Mouse (Mus musculus) Patski (cell line): ENCODE data around the gene Rbm20. TPM values are rescaled to one million over a fixed set of nuclear protein-coding genes. Genes with fewer than 3 reads are reported as not detected.

Source experiments
- ATAC-seq: fragments of 100-300 bp; one replicate; pipeline ENCODE4 v1.8.0; 2021
- CTCF ChIA-PET: fragments of 350-600 bp; sonication (Branson Sonifier 250); formaldehyde crosslinking; loops from one replicate; lab custom pipeline; 2022; ENCODE audit warnings: inconsistent platforms; lab: Charles Lee
- POLR2A ChIA-PET: fragments of 350-600 bp; sonication (Branson Sonifier 250); formaldehyde crosslinking; loops from one replicate; lab custom pipeline; 2022; ENCODE audit warnings: antibody characterized with exemption, inconsistent platforms; lab: Charles Lee
- DNase-seq: peaks from one replicate; pipeline ENCODE4 v3.0.0-alpha.2; 2011; ENCODE audit warnings: low read depth, low spot score
- H3K27me3 ChIP-seq: fragments of 371-371 bp; one replicate; pipeline ENCODE4 v1.5.1; 2021
- CTCF ChIP-seq: fragments of 100-300 bp; IDR thresholded peaks from one replicate; pipeline ENCODE4 v1.5.1; 2021
- in situ Hi-C: fragments of 300-500 bp; cut with MboI; formaldehyde crosslinking; loops from 3 replicates; pipeline ENCODE4 v1.11.1; 2018; ENCODE audit warnings: low pct_unique_long_range_greater_than_20kb, mixed read lengths
- polyA plus RNA-seq: library from polyadenylated mRNA; unstranded; gene quantifications from one replicate; pipeline ENCODE4 v1.2.3, GENCODE M21; 2021

Gene Rbm20
- polyA plus RNA-seq, 1 experiment from 2014 or later = 0.72 TPM

GRCm38 (mm10) chr19:53668821-53669220 lies 8.3 kb upstream of the Rbm20 start:
- ChIA-PET CTCF (no interaction called here), POLR2A (no interaction called here)
- DNase-seq = no peak
- no peak for TF ChIP-seq CTCF
- H3K27me3 ChIP-seq = peaks cover 23% of the 10 kb centered on the region
- in situ Hi-C loops = no loop called here
- no peak for ATAC-seq

GRCm38 (mm10) chr19:53670625-53671141 lies 6.4 kb upstream of the Rbm20 start:
- in situ Hi-C loops = no loop called here
- ChIA-PET CTCF (no interaction called here), POLR2A (no interaction called here)
- DNase-seq (no peak), ATAC-seq (no peak)
- peaks cover 26% of the 10 kb centered on the region for H3K27me3 ChIP-seq
- TF ChIP-seq CTCF = no peak

DNA sequence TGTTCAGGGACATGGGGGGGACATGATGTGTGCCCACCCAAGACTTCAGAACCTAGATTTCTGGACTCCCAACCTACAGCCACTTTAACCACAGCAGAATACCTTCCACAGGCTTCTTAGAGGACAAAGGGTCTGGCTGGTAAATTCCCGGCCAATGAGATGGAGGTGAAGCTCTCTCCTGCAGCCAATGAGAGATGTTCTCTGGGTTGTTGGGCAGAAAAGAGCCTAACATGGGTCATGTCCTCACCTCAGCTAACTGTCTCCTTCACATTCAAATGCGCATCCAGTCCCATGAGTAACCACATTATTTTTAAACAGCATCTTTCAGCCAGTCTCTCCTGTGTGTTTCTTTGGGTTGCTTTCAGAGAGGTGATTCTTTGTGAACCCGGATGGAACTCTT lies 5.7 kb upstream of the Rbm20 start:
- no peak for DNase-seq
- in situ Hi-C loops = no loop called here
- ChIA-PET CTCF (no interaction called here), POLR2A (interaction anchor here (0.6 kb wide), 1 partner anchor 1557 kb away, joined by 3 read pairs; no protein-coding TSS in a partner anchor)
- no peak for TF ChIP-seq CTCF
- peaks cover 27% of the 10 kb centered on the region for H3K27me3 ChIP-seq
- ATAC-seq = no peak

DNA sequence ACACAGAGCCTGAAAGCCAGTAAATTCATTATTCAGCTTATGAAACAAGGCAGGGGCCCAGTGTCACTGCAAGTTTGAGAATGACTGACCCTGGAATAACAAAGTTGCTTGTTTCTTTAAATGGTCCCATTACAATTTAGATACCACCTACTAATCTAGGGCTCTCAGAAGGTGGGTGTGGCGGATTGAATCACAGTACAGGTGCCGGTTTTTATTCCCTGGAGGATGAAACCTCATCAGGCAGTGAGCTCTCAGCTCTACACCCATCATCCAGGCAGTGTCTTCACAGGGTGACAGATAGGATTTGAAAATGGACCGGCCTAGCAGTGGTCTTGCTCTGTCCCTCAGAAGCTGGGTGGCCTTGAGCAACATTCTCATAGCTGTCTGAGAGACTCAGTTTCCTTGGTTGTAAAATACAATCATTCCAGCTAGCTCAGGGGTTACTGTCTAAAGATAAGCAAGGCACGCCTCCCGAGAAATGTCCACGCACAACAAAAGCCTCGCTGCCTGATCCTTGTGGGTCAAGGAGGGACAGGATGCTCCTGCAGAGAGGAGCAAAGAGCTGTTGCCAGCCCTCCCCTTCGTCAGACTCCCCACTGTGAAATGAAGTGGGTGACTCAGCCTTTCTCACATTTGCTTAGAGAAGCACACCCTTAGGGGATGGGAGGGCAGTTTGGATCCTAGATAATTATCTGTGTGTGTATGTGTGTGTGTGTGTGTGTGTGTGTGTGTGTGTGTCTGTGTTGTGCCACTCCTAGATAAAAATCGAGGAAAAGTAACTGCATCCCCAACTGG lies 2.8 kb upstream of the Rbm20 start:
- CTCF ChIA-PET = no interaction called here

DNA sequence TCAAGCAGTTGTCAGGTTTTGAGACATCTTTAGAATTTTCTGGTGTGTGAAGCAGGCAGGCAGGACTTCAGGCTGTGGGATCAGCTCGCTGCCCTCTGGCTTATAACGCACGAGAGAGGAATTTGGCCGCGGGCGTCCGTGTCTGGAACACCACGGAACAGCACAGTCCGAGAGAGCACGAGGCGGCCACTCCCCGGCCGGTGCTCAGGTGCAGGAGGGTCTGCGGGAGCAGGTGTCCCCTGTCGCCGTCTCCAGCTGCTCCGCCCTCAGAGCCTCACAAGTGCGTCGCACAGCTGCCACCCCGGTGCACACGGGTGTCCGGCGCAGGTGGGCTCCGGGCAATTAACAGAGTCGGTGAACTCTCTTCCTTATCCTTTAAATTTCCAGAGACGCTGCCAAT lies 878 bp upstream of the Rbm20 start:
- DNase-seq (no peak), ATAC-seq (no peak)
- peaks cover 57% of the 10 kb centered on the region for H3K27me3 ChIP-seq

More for the DNA sequence above, 2.8 kb upstream of the Rbm20 start:
- peak; percentile 39 for DNase-seq
- peak; percentile 58 for ATAC-seq
- H3K27me3 ChIP-seq = peaks cover 39% of the 10 kb centered on the region
- in situ Hi-C loops = no loop called here
- POLR2A ChIA-PET = interaction anchor here (0.5 kb wide), 1 partner anchor 13 kb away, joined by 3 read pairs; no protein-coding TSS in a partner anchor
- TF ChIP-seq CTCF = no peak

DNA sequence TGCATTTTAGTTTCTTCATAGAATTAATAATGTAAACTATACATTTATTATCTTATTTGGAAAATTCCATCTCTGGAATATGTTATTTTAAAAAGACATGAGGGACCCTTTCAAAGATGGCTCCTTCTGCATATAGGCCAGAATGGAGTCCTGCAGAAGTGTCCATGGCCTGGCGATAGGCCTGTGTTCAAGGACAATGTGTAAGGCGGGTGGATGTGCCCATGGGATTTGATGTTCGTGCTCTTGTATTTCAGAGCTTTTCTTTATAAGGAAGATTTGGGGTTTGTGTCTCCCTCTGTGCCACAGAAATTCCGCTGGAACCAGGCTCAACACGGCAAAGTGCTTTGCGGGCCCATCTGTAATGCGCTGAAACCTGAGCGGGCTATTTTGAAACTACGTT lies 2.1 kb downstream of the Rbm20 start:
- in situ Hi-C loops = no loop called here
- POLR2A ChIA-PET = no interaction called here
- DNase-seq (no peak), ATAC-seq (no peak)
- no peak for TF ChIP-seq CTCF
- peaks cover 66% of the 10 kb centered on the region for H3K27me3 ChIP-seq
- CTCF ChIA-PET = no interaction called here

More for the DNA sequence above, 878 bp upstream of the Rbm20 start:
- CTCF ChIA-PET = no interaction called here
- in situ Hi-C loops = no loop called here
- TF ChIP-seq CTCF = no peak
- POLR2A ChIA-PET = interaction anchor here (0.7 kb wide), 1 partner anchor 22 kb away, joined by 4 read pairs; no protein-coding TSS in a partner anchor

GRCm38 (mm10) chr19:53679981-53680380 lies 2.9 kb downstream of the Rbm20 start:
- POLR2A ChIA-PET = no interaction called here
- ATAC-seq (no peak), DNase-seq (no peak)
- peaks cover 69% of the 10 kb centered on the region for H3K27me3 ChIP-seq
- TF ChIP-seq CTCF = no peak
- in situ Hi-C loops = no loop called here
- CTCF ChIA-PET = no interaction called here

DNA sequence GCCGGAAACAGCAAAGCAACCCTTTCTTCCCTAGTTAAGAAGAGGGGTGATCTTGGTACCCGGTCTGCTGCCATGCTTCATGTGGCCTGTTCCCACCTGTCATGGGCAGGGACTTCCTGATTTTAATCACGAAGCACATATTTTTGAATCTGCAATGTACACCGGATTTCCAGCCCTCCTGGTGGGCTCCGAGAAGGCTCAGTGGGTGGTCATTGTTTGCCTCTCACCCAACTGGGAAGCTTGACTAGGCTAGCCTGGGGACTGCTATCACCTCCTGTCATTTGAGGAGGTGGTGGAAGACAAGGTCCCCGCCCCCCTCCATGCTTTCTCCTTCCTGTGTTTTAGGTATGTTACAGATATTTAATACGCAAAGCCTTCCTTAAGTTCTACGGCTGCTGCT lies 5.3 kb downstream of the Rbm20 start:
- DNase-seq = no peak
- in situ Hi-C loops = no loop called here
- no peak for TF ChIP-seq CTCF
- POLR2A ChIA-PET = no interaction called here
- CTCF ChIA-PET = interaction anchor here (1.4 kb wide), 1 partner anchor 37 kb away, joined by 3 read pairs; no protein-coding TSS in a partner anchor
- H3K27me3 ChIP-seq = peaks cover 52% of the 10 kb centered on the region
- ATAC-seq = no peak

DNA sequence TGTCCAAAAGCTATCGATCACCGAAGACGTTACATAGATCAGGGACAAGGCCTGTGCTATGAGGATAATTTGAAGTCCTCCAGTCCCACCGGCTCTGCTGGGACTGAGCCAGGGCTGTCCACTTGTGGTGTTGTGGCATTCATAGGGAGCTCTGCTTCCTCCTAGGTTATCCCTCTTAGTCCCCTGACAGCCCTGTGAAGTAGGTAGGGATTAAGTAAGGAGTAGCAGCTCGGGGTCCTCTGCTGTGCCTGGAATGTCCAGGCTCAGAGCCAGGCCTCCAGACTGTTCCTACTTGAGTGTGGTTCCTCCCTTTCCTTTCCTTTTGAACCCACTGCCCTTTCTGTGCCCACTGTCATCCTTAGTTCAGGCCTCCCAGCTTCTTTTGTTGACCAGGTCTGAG lies 10.5 kb downstream of the Rbm20 start:
- ChIA-PET POLR2A (no interaction called here), CTCF (no interaction called here)
- TF ChIP-seq CTCF = no peak
- H3K27me3 ChIP-seq = peaks cover 9% of the 10 kb centered on the region
- DNase-seq = no peak
- in situ Hi-C loops = no loop called here
- ATAC-seq = no peak

- no peaks in the 10 kb centered on the region for H3K27me3 ChIP-seq
- in situ Hi-C loops = no loop called here
- no peak for TF ChIP-seq CTCF
- no peak for ATAC-seq
- ChIA-PET CTCF (interaction anchor here (1.4 kb wide), 1 partner anchor 16 kb away, joined by 3 read pairs; no protein-coding TSS in a partner anchor), POLR2A (interaction anchor here (0.6 kb wide), 1 partner anchor 17 kb away, joined by 3 read pairs; no protein-coding TSS in a partner anchor)
- DNase-seq = no peak
Observed at GRCm38 (mm10) chr19:53690816-53691215, 13.7 kb downstream of the Rbm20 start.

DNA sequence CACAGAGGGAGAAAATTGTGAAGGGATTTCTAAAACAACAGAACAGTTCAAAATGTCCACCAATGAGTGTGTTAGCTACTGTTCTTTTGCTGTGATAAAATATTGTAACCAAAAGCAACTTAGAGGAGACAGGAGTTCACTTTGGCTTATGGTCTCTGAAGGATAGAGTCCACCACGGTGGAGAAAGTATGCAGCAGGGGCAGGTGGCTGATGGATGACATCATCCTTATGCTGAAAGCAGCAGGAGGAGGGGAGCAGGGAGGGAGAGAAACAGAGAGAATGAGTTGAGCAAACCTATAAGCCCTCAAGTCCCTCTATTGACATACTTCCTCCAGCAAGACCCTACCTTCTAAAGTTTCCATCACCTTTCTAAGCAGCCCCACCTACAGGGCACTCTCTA lies 16.9 kb downstream of the Rbm20 start:
- ATAC-seq (no peak), DNase-seq (no peak)
- ChIA-PET POLR2A (no interaction called here), CTCF (no interaction called here)
- TF ChIP-seq CTCF = no peak
- H3K27me3 ChIP-seq = no peaks in the 10 kb centered on the region
- in situ Hi-C loops = no loop called here
